Mouse (Mus musculus) MEL (cell line): ENCODE measurements around the gene Cic. TPM values are rescaled to one million over a fixed set of nuclear protein-coding genes. Genes with fewer than 3 reads are reported as not detected.
"Not testable (repeated sequence)": the region's sequence is repeated elsewhere in the genome, so short reads cannot be mapped to it uniquely, and the experiment has no call there.

Experiments used
- DNase-seq: peaks from one replicate; pipeline ENCODE4 v3.0.0; 2011; ENCODE audit warnings: low read depth, low spot score
- H3K27ac ChIP-seq: 2 replicates; pipeline ENCODE4 v1.5.1; 2012; ENCODE audit warnings: low read depth, mild to moderate bottlenecking, control low read depth, low read length, moderate library complexity; ENCODE audit not compliant: control insufficient read depth
- H3K27me3 ChIP-seq, 2 experiments: fragments of 150-350 bp in 1 of 2; sonication (generic) in 1 of 2; 2 replicates each; pipeline ENCODE4 v1.6.1; 2012; ENCODE audit warnings: low read length in 2 of 2, mild to moderate bottlenecking in 2 of 2, improper control_type of control experiment in 1 of 2, moderate library complexity in 1 of 2; ENCODE audit not compliant: insufficient read depth in 2 of 2, control insufficient read depth in 1 of 2
- H3K36me3 ChIP-seq, 2 experiments: 2 replicates each; pipeline ENCODE4 v1.6.1; 2012 to 2014; ENCODE audit warnings: low read length in 2 of 2, improper control_type of control experiment in 1 of 2, inconsistent platforms in 1 of 2, mild to moderate bottlenecking in 1 of 2; ENCODE audit not compliant: insufficient read depth in 2 of 2, control insufficient read depth in 1 of 2
- H3K4me1 ChIP-seq, 2 experiments: fragments of 150-350 bp in 1 of 2; sonication (generic) in 1 of 2; 2 replicates each; pipeline ENCODE4 v1.6.1; 2012; ENCODE audit warnings: low read length in 2 of 2, improper control_type of control experiment in 1 of 2, mild to moderate bottlenecking in 1 of 2; ENCODE audit not compliant: insufficient read depth in 2 of 2, control insufficient read depth in 1 of 2
- H3K4me3 ChIP-seq, 2 experiments: fragments of 150-350 bp in 1 of 2; sonication (generic) in 1 of 2; 2 replicates each; pipeline ENCODE4 v1.5.1; 2012; ENCODE audit warnings: low read depth in 2 of 2, low read length in 2 of 2, mild to moderate bottlenecking in 2 of 2, moderate library complexity in 2 of 2, control low read depth in 1 of 2, improper control_type of control experiment in 1 of 2; ENCODE audit not compliant: control insufficient read depth in 1 of 2, insufficient read depth in 1 of 2
- H3K79me2 ChIP-seq: 2 replicates; pipeline ENCODE4 v1.6.1; 2012; ENCODE audit warnings: mild to moderate bottlenecking, low read length, moderate library complexity; ENCODE audit not compliant: control insufficient read depth, poor library complexity, insufficient read depth
- H3K9ac ChIP-seq: 2 replicates; pipeline ENCODE4 v1.6.1; 2012; ENCODE audit warnings: low read depth, mild to moderate bottlenecking, control low read depth, low read length, moderate library complexity; ENCODE audit not compliant: control insufficient read depth, poor library complexity, severe bottlenecking
- H3K9me3 ChIP-seq: fragments of 150-350 bp; sonication (generic); replicated peaks from 2 replicates; pipeline ENCODE4 v1.6.1; 2012; ENCODE audit warnings: mild to moderate bottlenecking, low read length, improper control_type of control experiment, moderate library complexity; ENCODE audit not compliant: insufficient read depth
- CHD2 ChIP-seq: IDR thresholded peaks from 2 replicates; pipeline ENCODE4 v1.6.1; 2011; ENCODE audit warnings: low read length, improper control_type of control experiment
- EP300 ChIP-seq, 2 experiments: IDR thresholded peaks; 2 replicates each; pipeline ENCODE4 v1.6.1; 2011; ENCODE audit warnings: improper control_type of control experiment in 2 of 2, low read length in 2 of 2, low read depth in 1 of 2, mild to moderate bottlenecking in 1 of 2
- ETS1 ChIP-seq: IDR thresholded peaks from 2 replicates; pipeline ENCODE4 v1.6.1; 2012; ENCODE audit warnings: low read depth, mild to moderate bottlenecking, inconsistent platforms, low read length, improper control_type of control experiment, moderate library complexity
- GATA1 ChIP-seq: IDR thresholded peaks from 2 replicates; pipeline ENCODE4 v1.6.1; 2011; ENCODE audit warnings: low read depth, low read length, improper control_type of control experiment
- HCFC1 ChIP-seq: IDR thresholded peaks from 2 replicates; pipeline ENCODE4 v1.6.1; 2012; ENCODE audit warnings: low read depth, mild to moderate bottlenecking, inconsistent platforms, low read length, improper control_type of control experiment, moderate library complexity
- KAT2A ChIP-seq: conservative IDR thresholded peaks from 2 replicates; pipeline ENCODE4 v1.6.1; 2012; ENCODE audit warnings: low read depth, low read length, improper control_type of control experiment, inconsistent platforms
- MEF2A ChIP-seq: IDR thresholded peaks from 2 replicates; pipeline ENCODE4 v1.6.1; 2014; ENCODE audit warnings: low read depth, mild to moderate bottlenecking, inconsistent platforms, low read length, improper control_type of control experiment; ENCODE audit not compliant: poor library complexity, insufficient replicate concordance, severe bottlenecking; ENCODE audit errors: extremely low read depth
- MYB ChIP-seq: IDR thresholded peaks from 2 replicates; pipeline ENCODE4 v1.6.1; 2011; ENCODE audit warnings: mild to moderate bottlenecking, low read depth, low read length, improper control_type of control experiment
- MYC ChIP-seq: IDR thresholded peaks from 2 replicates; pipeline ENCODE4 v1.6.1; 2011; ENCODE audit warnings: low read depth, mild to moderate bottlenecking, low read length, improper control_type of control experiment, moderate library complexity
- NRF1 ChIP-seq: IDR thresholded peaks from 2 replicates; pipeline ENCODE4 v1.6.1; 2014; ENCODE audit warnings: low read depth, mild to moderate bottlenecking, inconsistent platforms, low read length, improper control_type of control experiment, moderate library complexity; ENCODE audit not compliant: poor library complexity, insufficient read depth, severe bottlenecking
- POLR2A ChIP-seq, 2 experiments: IDR thresholded peaks; 2 replicates each; pipeline ENCODE4 v1.6.1; 2011 to 2012; ENCODE audit warnings: low read length in 2 of 2, mild to moderate bottlenecking in 2 of 2, control low read depth in 1 of 2, improper control_type of control experiment in 1 of 2, low read depth in 1 of 2, moderate library complexity in 1 of 2; ENCODE audit not compliant: control insufficient read depth in 1 of 2, insufficient read depth in 1 of 2, poor library complexity in 1 of 2
- SIN3A ChIP-seq: IDR thresholded peaks from 2 replicates; pipeline ENCODE4 v1.6.1; 2012; ENCODE audit warnings: low read length, improper control_type of control experiment, inconsistent platforms
- TBP ChIP-seq: IDR thresholded peaks from 2 replicates; pipeline ENCODE4 v1.8.0; 2011; ENCODE audit warnings: low read depth, low read length, improper control_type of control experiment
- TCF12 ChIP-seq: IDR thresholded peaks from 2 replicates; pipeline ENCODE4 v1.6.1; 2014; ENCODE audit warnings: low read depth, mild to moderate bottlenecking, inconsistent platforms, low read length, improper control_type of control experiment, moderate library complexity
- USF1 ChIP-seq: IDR thresholded peaks from 2 replicates; pipeline ENCODE4 v1.6.1; 2014; ENCODE audit warnings: low read depth, mild to moderate bottlenecking, inconsistent platforms, low read length, improper control_type of control experiment, moderate library complexity
- ZKSCAN1 ChIP-seq: IDR thresholded peaks from 2 replicates; pipeline ENCODE4 v1.6.1; 2012; ENCODE audit warnings: low read depth, mild to moderate bottlenecking, inconsistent platforms, low read length, improper control_type of control experiment, moderate library complexity
- ZNF384 ChIP-seq: IDR thresholded peaks from 2 replicates; pipeline ENCODE4 v1.6.1; 2012; ENCODE audit warnings: low read depth, mild to moderate bottlenecking, inconsistent platforms, low read length, improper control_type of control experiment
- polyA plus RNA-seq, 2 experiments: library from polyadenylated mRNA; stranded (reverse) in 1 of 2; unstranded in 1 of 2; fragments of >175 nt in 1 of 2; fragments of >200 nt in 1 of 2; gene quantifications; 2 replicates each; pipeline versions ENCODE4 v1.2.1 to v1.2.4; 2012; ENCODE audit warnings: low replicate concordance in 2 of 2, low read depth in 1 of 2; ENCODE audit not compliant: insufficient read length in 2 of 2, insufficient read depth in 1 of 2, missing spikeins in 1 of 2
- total RNA-seq: library from RNA; depleted of rRNA; stranded (reverse); fragments of 300-350 nt; gene quantifications from 2 replicates; pipeline ENCODE4 v1.2.3, GENCODE M21; 2012

Cic gene
- total and polyA plus RNA-seq, 3 experiments = 56.6 to 157 (median 157) TPM

GRCm38 (mm10) chr7:25265743-25266142, 1.8 kb upstream of the Cic start:
- peak; percentile 62 for DNase-seq
- H3K4me3 ChIP-seq, H3K9me3 ChIP-seq, H3K9ac ChIP-seq, H3K27me3 ChIP-seq: not testable (repeated sequence)
- TF ChIP-seq TCF12 (0 out of 2 replicates have a peak, but pooled peaks have one; percentile 18), TBP (0 out of 2 replicates have a peak, but pooled peaks have one; percentile 42), GATA1 (peak; percentile 75), ZNF384 (0 out of 2 replicates have a peak, but pooled peaks have one; percentile 18), EP300 (IDR thresholded peaks at IDR 0.05; ENCODE audit: low read depth in 1 of 2, low read length in 2 of 2) (peak in 1 of 2 experiments; percentile 57; a peak in 3 of 4 replicates)
- Histone ChIP-seq H3K27ac (peak overlapping the region; percentile 93), H3K4me1 (peaks cover 7 to 26% of the 10 kb centered on the region in 2 experiments; a peak in 3 of 4 replicates), H3K36me3 (peaks cover 0 to 20% of the 10 kb centered on the region in 2 experiments; a peak in 2 of 4 replicates), H3K79me2 (peaks cover 19% of the 10 kb centered on the region)

- H3K4me1 ChIP-seq = peaks cover 7 to 26% of the 10 kb centered on the region in 2 experiments; a peak in 3 of 4 replicates
- H3K4me3 ChIP-seq = peak overlapping the region in 1 of 2 experiments; percentile 9; a peak in 1 of 4 replicates
- peak; percentile 65 for DNase-seq
- TF ChIP-seq ETS1 = 0 out of 2 replicates have a peak, but pooled peaks have one; percentile 0
- no peak for TF ChIP-seq TCF12
- peaks cover 0 to 20% of the 10 kb centered on the region in 2 experiments; a peak in 2 of 4 replicates for H3K36me3 ChIP-seq
- peaks cover 20% of the 10 kb centered on the region for H3K79me2 ChIP-seq
- H3K27ac ChIP-seq = peak overlapping the region; percentile 93
- no peaks in the 10 kb centered on the region for H3K27me3 ChIP-seq
- H3K9me3 ChIP-seq = no peaks in the 10 kb centered on the region
- H3K9ac ChIP-seq = peak overlapping the region; percentile 61
Observed at GRCm38 (mm10) chr7:25266180-25266962, 1.1 kb upstream of the Cic start.

- Histone ChIP-seq H3K4me1 (peaks cover 7 to 33% of the 10 kb centered on the region in 2 experiments; a peak in 3 of 4 replicates), H3K27ac (peak overlapping the region; percentile 95), H3K9ac (peak overlapping the region; percentile 95), H3K4me3 (peak overlapping the region; percentile 66 to 85), H3K36me3 (peaks cover 0 to 23% of the 10 kb centered on the region in 2 experiments; a peak in 2 of 4 replicates), H3K9me3 (no peaks in the 10 kb centered on the region), H3K27me3 (no peaks in the 10 kb centered on the region), H3K79me2 (peaks cover 25% of the 10 kb centered on the region)
- DNase-seq = peak; percentile 100
- TF ChIP-seq CHD2 (peak; percentile 93), ZKSCAN1 (no peak), MYB (no peak), KAT2A (peak; percentile 88), MEF2A (no peak), NRF1 (peak; percentile 16; the same call in 1 of the 2 replicates), POLR2A (IDR thresholded peaks at IDR 0.05; ENCODE audit: control insufficient read depth in 1 of 2, insufficient read depth in 1 of 2, low read depth in 1 of 2, low read length in 2 of 2, poor library complexity in 1 of 2) (peak in 1 of 2 experiments; percentile 53; a peak in 1 of 4 replicates), HCFC1 (peak; percentile 97), TBP (peak; percentile 86), SIN3A (peak; percentile 43), USF1 (0 out of 2 replicates have a peak, but pooled peaks have one; percentile 1), ZNF384 (peak; percentile 96), MYC (0 out of 2 replicates have a peak, but pooled peaks have one; percentile 16)
Observed at GRCm38 (mm10) chr7:25267751-25268463, 403 bp downstream of the Cic start.
